Mouse (Mus musculus) megakaryocyte, embryonic 14.5 days (primary cell): Measurements from ENCODE around the gene Fam149b. TPM values are rescaled to one million over a fixed set of nuclear protein-coding genes. Genes with fewer than 3 reads are reported as not detected.

ENCODE experiments used
- H3K27me3 ChIP-seq: replicated peaks from 2 replicates; pipeline ENCODE3; 2012; ENCODE audit warnings: inconsistent platforms
- H3K36me3 ChIP-seq: replicated peaks from 2 replicates; pipeline ENCODE3; 2012; ENCODE audit warnings: low read length, inconsistent platforms, mixed read lengths
- H3K4me1 ChIP-seq: 2 replicates; pipeline ENCODE4 v1.6.1; 2012; ENCODE audit warnings: inconsistent platforms
- H3K4me3 ChIP-seq: replicated peaks from 2 replicates; pipeline ENCODE3; 2012; ENCODE audit warnings: moderate library complexity, mild to moderate bottlenecking, inconsistent platforms
- H3K9me3 ChIP-seq: 2 replicates; pipeline ENCODE4 v1.6.1; 2012; ENCODE audit warnings: inconsistent platforms
- FLI1 ChIP-seq: IDR thresholded peaks from 2 replicates; pipeline ENCODE4 v1.6.1; 2012; ENCODE audit warnings: low read length, inconsistent platforms, mixed read lengths
- GATA1 ChIP-seq: IDR thresholded peaks from 3 replicates; pipeline ENCODE4 v1.6.1; 2012; ENCODE audit warnings: mixed read lengths, low read length, inconsistent platforms, borderline replicate concordance
- polyA plus RNA-seq: library from polyadenylated mRNA; stranded (reverse); fragments of >175 nt; gene quantifications from 2 replicates; pipeline ENCODE4 v1.2.3, GENCODE M21; 2012; ENCODE audit warnings: low replicate concordance; ENCODE audit not compliant: insufficient read depth

Fam149b gene
- polyA plus RNA-seq, 1 experiment: 13.7 TPM

DNA sequence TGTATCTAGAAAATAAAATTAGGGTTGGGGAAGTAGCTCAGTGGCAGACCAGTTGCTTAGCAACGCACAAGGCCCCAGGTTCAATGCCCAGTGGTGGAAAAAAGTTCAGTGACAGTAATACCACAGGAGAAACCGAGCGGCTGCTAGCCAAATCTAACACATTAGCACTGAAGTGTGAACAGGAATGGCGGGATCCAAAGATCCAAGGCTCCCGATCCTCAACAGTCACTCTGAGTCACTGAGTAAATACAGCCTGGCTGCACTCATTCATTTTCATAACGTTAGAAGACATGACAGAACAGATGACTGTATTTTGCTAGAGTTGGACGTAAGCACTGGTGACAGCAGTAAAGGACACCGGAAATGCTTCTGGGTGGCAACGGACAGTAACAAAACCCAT lies 2.1 kb upstream of the Fam149b start:
- peaks cover 48% of the 10 kb centered on the region for H3K4me1 ChIP-seq
- H3K36me3 ChIP-seq: peaks cover 52% of the 10 kb centered on the region
- no peaks in the 10 kb centered on the region for H3K9me3 ChIP-seq
- no peak for TF ChIP-seq GATA1
- TF ChIP-seq FLI1: no peak
- no peak overlapping the region for H3K4me3 ChIP-seq
- no peaks in the 10 kb centered on the region for H3K27me3 ChIP-seq

DNA sequence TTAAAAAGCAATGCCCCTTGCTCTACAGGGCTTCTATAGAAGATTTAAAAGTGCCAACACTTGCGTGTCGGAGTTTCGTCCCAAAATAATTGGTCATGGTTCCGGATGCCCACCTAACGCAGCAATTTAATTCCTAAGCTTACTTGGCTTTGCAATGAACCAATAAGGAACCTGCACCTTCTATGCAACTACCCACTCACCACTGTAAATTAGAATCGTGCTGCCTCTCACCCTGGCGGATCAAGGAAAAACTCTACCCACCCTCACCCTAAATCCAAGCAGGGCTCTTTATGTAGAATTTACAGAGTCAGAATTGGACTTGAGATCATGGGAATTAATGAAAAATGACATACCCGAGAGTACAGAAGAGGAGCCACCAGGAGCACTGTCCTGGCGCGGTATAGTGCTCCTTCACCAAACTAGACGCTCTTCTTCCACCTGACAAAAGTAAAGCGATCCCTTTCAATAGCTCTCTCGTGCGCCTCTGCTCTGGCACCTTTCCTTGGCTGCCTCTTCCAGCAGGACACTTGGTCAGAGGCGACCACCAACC lies 446 bp upstream of the Fam149b start:
- Histone ChIP-seq H3K9me3 (no peaks in the 10 kb centered on the region), H3K27me3 (no peaks in the 10 kb centered on the region), H3K36me3 (peaks cover 50% of the 10 kb centered on the region), H3K4me3 (peak overlapping the region; percentile 97), H3K4me1 (peaks cover 46% of the 10 kb centered on the region)
- TF ChIP-seq GATA1 (no peak), FLI1 (no peak)

DNA sequence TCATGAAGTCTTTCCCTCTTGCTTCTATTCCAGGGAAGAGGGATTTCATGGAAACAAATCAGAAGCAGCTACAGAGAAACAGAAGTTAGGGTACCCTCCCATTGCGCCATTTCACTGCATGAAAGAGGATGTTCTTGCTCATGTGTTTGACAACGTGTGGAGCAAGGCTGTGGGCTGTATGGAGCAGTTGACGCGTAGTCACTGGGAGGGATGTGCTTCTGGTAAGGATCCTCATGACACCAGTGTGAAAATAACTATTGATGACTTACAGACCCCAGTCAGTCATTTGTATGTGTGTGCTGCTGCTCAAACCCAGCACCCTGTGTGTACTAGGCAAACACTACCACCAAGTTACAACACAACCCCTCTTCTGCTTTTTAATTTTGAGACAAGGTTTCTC lies 15.3 kb downstream of the Fam149b start:
- Histone ChIP-seq H3K4me3 (peak overlapping the region; percentile 42), H3K27me3 (no peaks in the 10 kb centered on the region), H3K36me3 (peaks cover 96% of the 10 kb centered on the region), H3K9me3 (no peaks in the 10 kb centered on the region), H3K4me1 (peaks cover 7% of the 10 kb centered on the region)
- no peak for TF ChIP-seq FLI1
- TF ChIP-seq GATA1: no peak

DNA sequence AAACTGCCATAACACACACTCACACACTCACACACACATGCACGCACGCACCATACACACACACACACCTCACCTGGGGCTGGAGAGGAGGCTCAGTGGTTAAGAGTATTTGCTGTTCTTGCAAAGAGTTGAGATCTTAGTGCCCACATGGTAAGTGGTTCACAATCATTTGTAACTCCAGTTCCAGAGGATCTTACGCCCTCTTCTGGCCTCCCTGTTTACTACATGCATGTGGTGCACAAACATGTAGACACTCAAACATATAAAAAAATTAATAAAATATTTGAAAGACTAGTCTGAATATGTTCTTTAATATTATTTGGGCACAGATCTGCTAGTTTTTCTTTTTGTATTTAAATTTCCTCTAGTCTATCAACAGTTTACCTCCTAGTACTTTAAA lies 20.3 kb downstream of the Fam149b start:
- TF ChIP-seq FLI1 (no peak), GATA1 (no peak)
- peaks cover 14% of the 10 kb centered on the region for H3K4me1 ChIP-seq
- H3K9me3 ChIP-seq: no peaks in the 10 kb centered on the region
- no peak overlapping the region for H3K4me3 ChIP-seq
- H3K36me3 ChIP-seq: peaks cover 89% of the 10 kb centered on the region
- H3K27me3 ChIP-seq: no peaks in the 10 kb centered on the region

DNA sequence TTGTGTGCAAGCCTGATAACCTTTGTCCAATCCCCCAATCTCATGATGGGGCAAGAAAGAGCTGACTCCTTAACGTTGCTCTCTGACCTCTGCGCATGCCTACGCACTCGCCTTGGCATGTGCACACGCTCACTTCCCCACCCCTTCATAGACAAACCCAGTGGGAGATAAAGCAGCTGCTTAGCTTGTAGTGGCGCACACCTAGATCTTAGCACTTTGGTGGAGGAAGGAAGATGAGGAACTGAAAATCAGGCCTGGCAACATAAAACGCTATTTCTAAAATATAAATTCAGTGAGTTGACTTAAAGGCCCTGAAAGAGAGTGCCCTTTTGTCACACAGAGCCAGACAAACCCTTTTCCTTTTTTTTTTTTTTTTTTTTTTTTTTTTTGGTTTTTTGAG lies 22.8 kb downstream of the Fam149b start:
- H3K9me3 ChIP-seq: no peaks in the 10 kb centered on the region
- H3K4me3 ChIP-seq: no peak overlapping the region
- TF ChIP-seq FLI1 (no peak), GATA1 (no peak)
- peaks cover 7% of the 10 kb centered on the region; the same call in 1 of the 2 replicates for H3K4me1 ChIP-seq
- no peaks in the 10 kb centered on the region for H3K27me3 ChIP-seq
- peaks cover 81% of the 10 kb centered on the region for H3K36me3 ChIP-seq

DNA sequence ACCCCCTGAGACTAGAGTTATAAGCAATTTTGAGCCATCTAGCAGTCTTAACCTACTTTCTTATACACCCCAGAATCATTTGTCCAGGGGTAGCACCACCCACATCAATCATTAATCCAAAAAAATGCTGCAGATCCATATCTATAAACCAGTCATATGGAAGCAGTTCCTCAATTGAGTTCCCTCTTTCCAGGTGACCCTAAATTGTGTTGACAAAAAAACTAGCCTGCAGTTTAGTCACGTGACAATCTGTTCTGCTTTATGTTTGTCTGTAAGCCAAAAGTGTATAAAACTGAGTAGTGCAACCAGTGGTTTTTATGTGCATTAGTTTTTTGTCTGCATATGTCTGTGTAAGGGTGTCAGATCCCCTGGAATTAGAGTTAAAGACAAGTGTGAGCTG lies 23.9 kb downstream of the Fam149b start:
- H3K4me3 ChIP-seq: no peak overlapping the region
- H3K4me1 ChIP-seq: peaks cover 12% of the 10 kb centered on the region
- peaks cover 81% of the 10 kb centered on the region for H3K36me3 ChIP-seq
- H3K9me3 ChIP-seq: no peaks in the 10 kb centered on the region
- no peak for TF ChIP-seq FLI1
- no peak for TF ChIP-seq GATA1
- H3K27me3 ChIP-seq: no peaks in the 10 kb centered on the region

DNA sequence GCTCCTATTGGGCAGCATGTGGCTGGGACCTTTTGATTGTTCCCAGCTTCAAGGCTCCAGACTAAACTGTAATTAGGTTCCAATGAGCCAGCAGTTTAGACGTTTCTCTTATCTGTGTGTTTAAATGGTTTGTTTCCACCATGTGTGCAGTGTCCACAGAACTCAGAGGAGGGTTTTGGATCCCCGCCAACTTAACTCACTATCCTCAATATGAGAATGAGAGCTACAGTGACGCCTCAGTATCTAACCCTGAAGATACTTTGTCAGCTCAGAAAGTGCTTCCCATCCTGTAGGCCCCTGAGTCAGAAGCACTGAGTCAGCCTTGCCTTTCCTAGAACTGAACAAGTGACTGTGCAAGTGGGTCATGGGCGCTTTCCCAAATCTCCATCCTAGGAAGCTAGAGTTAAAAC lies 29.2 kb downstream of the Fam149b start:
- peaks cover 76% of the 10 kb centered on the region for H3K36me3 ChIP-seq
- no peaks in the 10 kb centered on the region for H3K9me3 ChIP-seq
- TF ChIP-seq GATA1 (no peak), FLI1 (no peak)
- peaks cover 33% of the 10 kb centered on the region for H3K4me1 ChIP-seq
- H3K27me3 ChIP-seq: no peaks in the 10 kb centered on the region
- peak overlapping the region; percentile 31 for H3K4me3 ChIP-seq

DNA sequence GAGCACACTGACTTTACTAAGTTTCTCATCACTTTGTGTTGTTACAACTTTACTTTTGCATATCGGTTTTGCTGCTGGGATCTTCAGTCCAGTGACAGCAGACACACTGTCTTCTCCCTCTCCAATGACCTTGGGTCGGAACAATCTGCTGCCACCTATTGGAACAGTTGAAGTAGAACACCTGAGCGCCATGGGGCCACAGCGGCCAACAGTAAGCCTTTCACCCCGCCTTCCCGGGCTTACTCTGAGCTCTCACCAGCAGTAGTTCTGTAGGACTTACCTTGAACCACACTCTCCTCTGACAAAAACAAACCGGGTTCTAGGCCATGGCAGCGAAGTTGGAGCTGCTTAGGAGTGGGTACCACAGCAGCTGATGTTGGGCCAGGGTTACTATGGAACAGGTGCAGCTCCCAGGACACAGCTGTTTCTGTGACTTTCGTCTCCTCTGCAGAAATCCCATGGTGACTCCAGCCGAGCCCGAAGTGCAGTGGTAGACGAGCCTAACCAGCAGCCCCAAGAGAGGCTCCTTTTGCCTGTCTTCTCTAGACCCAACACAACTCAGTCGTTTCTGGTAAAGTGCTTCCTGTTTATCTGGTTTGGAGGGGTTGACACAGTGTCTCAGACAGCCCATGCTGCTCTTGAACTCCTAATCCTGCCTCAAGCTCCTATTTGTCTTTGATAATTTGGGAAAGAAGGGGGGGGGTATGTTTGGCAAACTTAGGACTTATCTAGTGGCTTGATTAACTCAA lies 30.5 kb downstream of the Fam149b start:
- Histone ChIP-seq H3K36me3 (peaks cover 80% of the 10 kb centered on the region), H3K9me3 (no peaks in the 10 kb centered on the region), H3K27me3 (no peaks in the 10 kb centered on the region), H3K4me1 (peaks cover 33% of the 10 kb centered on the region), H3K4me3 (no peak overlapping the region)
- TF ChIP-seq FLI1 (no peak), GATA1 (no peak)

DNA sequence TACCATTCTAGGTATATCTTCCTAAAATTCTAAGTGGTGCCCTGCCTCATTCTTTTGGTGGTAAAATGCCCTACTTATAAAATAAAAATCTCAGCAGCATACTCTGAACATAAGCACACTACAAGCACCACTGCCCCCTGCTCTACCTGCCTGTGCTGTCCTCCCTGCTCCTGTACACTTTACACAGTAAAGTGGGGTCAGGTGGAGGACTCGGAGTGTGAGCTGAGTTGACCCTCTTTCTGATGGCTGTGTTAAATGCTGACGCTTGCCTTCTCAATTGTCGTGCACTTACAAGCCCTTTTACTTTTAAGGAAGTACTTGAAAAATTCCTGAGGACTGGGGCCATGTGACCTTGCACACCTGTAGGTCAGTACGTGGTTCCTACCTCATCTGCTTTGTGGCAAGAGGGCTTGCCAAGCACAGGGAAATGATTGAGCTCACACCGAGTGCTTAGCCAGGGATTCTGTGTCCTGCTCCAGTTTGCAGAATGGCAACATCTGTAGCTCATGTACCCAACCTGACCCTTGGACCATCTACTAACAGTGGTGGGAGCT lies 31.2 kb downstream of the Fam149b start:
- TF ChIP-seq FLI1 (no peak), GATA1 (no peak)
- Histone ChIP-seq H3K9me3 (no peaks in the 10 kb centered on the region), H3K4me3 (no peak overlapping the region), H3K36me3 (peaks cover 82% of the 10 kb centered on the region), H3K27me3 (no peaks in the 10 kb centered on the region), H3K4me1 (peaks cover 33% of the 10 kb centered on the region)

DNA sequence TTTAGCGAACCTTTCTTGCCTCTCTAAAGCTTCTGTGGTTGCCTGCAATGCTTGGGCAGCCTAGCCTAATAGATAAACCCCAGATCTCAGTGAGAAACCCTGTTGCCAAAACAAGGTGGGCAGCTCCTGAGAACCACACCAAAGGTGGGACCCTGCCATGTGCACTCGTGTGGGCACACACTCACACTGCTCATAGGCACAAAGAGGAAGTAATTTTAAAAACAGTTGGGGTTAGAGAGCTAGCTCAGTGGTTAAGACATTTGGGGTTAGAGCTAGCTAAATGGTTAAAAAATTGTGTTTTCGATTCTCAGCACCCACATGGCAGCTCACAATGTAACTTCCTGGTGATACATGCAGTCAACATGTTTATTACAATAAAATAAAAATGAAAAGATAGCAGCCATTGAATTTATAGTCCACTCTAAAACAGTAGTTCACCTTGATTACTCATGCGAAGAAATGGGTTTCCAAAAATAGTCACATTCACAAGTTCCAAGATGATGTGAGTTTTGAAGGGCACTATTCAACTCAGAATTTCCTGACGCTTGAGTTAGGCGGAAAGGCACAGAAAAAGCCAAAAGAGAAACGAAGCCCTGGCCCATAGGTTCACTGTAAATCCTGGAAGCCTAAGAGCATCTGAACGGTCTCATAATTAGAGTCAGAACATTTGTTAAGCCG lies 31.9 kb downstream of the Fam149b start:
- peaks cover 84% of the 10 kb centered on the region for H3K36me3 ChIP-seq

More for the DNA sequence above, 31.9 kb downstream of the Fam149b start:
- H3K9me3 ChIP-seq: no peaks in the 10 kb centered on the region
- H3K4me3 ChIP-seq: no peak overlapping the region
- H3K27me3 ChIP-seq: no peaks in the 10 kb centered on the region
- peaks cover 38% of the 10 kb centered on the region for H3K4me1 ChIP-seq
- TF ChIP-seq FLI1 (no peak), GATA1 (no peak)
